Mouse (Mus musculus) liver, adult 2 months (tissue): ENCODE measurements at regions not wholly inside any gene's neighbourhood (a gene's known extent, or its start where the extent isn't known, plus 50 kb on each side); places are given as distances from the start of the nearest gene placed in this dataset.

ENCODE experiments used
- DNase-seq: peaks from one replicate; pipeline ENCODE4 v3.0.0-alpha.2; 2011; ENCODE audit warnings: low read depth, low spot score; ENCODE audit errors: extremely low read depth
- H3K27ac ChIP-seq: fragments of 200-500 bp; replicated peaks from 2 replicates; pipeline ENCODE4 v1.5.1; 2012; ENCODE audit warnings: low read depth, mild to moderate bottlenecking, control low read depth, inconsistent platforms, low read length; ENCODE audit not compliant: insufficient read depth
- H3K27me3 ChIP-seq: fragments of 200-500 bp; 2 replicates; pipeline ENCODE4 v1.6.1; 2012; ENCODE audit warnings: mild to moderate bottlenecking, moderate library complexity, low read length, inconsistent platforms; ENCODE audit not compliant: control insufficient read depth, insufficient read depth
- H3K36me3 ChIP-seq: fragments of 200-500 bp; 2 replicates; pipeline ENCODE4 v1.6.1; 2012; ENCODE audit warnings: low read length, inconsistent platforms; ENCODE audit not compliant: control insufficient read depth, insufficient read depth
- H3K4me1 ChIP-seq: fragments of 200-500 bp; 2 replicates; pipeline ENCODE4 v1.6.1; 2011; ENCODE audit warnings: low read length; ENCODE audit not compliant: control insufficient read depth, insufficient read depth
- H3K4me3 ChIP-seq: fragments of 200-500 bp; 2 replicates; pipeline ENCODE4 v1.5.1; 2011; ENCODE audit warnings: low read depth, mild to moderate bottlenecking, control low read depth, low read length, moderate library complexity; ENCODE audit not compliant: insufficient read depth
- H3K79me2 ChIP-seq: fragments of 200-500 bp; 2 replicates; pipeline ENCODE4 v1.6.1; 2012; ENCODE audit warnings: inconsistent platforms, mild to moderate bottlenecking, low read length, moderate library complexity; ENCODE audit not compliant: control insufficient read depth, insufficient read depth
- H3K9ac ChIP-seq: fragments of 200-500 bp; 2 replicates; pipeline ENCODE4 v1.6.1; 2012; ENCODE audit warnings: low read depth, mild to moderate bottlenecking, control low read depth, inconsistent platforms, low read length
- CTCF ChIP-seq: fragments of 200-500 bp; IDR thresholded peaks from 2 replicates; pipeline ENCODE4 v1.5.1; 2011; ENCODE audit warnings: low read depth, low read length, control low read depth
- POLR2A ChIP-seq: fragments of 200-500 bp; IDR thresholded peaks from 2 replicates; pipeline ENCODE4 v1.6.1; 2011; ENCODE audit warnings: low read length, control low read depth; ENCODE audit not compliant: insufficient read depth; ENCODE audit errors: extremely low read depth
- WGBS: fragments of 180-500 bp; shearing (Covaris S2); methylation state at CpG from one replicate; pipeline ENCODE4 v1.1.7; 2018; 5-methylcytosine and 5-hydroxymethylcytosine counted together

DNA sequence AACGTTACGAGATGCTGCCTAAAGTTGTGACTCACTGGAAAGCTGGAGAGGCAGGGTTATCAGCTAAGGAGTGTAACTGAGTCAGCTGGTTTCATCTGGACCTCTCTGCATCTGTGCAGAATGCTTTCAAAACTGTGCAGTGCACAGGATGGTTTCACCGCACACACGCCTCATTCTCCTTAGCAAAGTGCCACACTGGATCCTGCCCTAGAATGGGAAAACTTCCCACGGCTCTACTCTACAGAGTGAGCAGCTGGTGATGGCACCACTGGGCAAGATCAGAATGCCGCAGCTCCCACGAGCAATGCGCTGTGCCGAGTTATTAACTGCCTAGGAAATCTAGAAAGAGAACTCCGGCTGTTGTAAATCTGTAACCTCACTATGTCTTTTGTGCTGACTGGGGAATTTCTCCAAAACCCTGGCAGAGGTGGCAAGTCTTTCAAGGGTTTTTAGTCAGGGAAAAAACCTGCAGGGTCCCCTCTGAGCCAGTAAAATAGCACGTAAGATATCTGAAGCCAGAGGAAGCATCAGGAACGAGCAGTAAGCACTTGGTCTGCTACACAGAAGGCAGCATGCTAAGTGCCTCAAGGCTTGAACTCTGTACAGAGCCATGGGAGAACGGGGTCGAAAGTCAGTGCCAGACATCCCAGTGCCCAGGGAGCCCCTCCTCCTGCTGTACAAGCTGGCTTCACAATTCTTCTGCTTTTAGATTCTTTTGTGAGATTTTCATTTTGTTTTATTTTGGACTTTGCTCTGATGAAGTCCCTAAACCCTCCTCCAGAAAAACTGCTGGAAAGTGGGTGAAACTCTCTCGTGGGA, 214.4 kb upstream of the Foxq1 start:
- Histone ChIP-seq H3K79me2 (no peaks in the 10 kb centered on the region), H3K27me3 (no peaks in the 10 kb centered on the region), H3K36me3 (no peaks in the 10 kb centered on the region), H3K4me3 (no peak overlapping the region), H3K27ac (no peak overlapping the region), H3K9ac (no peak overlapping the region), H3K4me1 (peaks cover 9% of the 10 kb centered on the region)
- DNase-seq, result no peak
- TF ChIP-seq POLR2A (no peak), CTCF (no peak)
- WGBS, result 87% methylated on average over 15 of the region's 15 CpGs

- no peaks in the 10 kb centered on the region for H3K36me3 ChIP-seq
- DNase-seq, result peak; percentile 81
- H3K27ac ChIP-seq, result no peak overlapping the region
- H3K79me2 ChIP-seq, result no peaks in the 10 kb centered on the region
- TF ChIP-seq POLR2A, result no peak
- TF ChIP-seq CTCF, result no peak
- H3K9ac ChIP-seq, result no peak overlapping the region
- H3K4me1 ChIP-seq, result peaks cover 11% of the 10 kb centered on the region
- H3K4me3 ChIP-seq, result no peak overlapping the region
- H3K27me3 ChIP-seq, result no peaks in the 10 kb centered on the region
- WGBS, result 31% methylated on average over 1 of the region's 1 CpGs
Observed at GRCm38 (mm10) chr13:31346205-31346604, 209.7 kb upstream of the Foxq1 start.

- TF ChIP-seq POLR2A, result no peak
- TF ChIP-seq CTCF, result no peak
- H3K9ac ChIP-seq, result no peak overlapping the region
- H3K27me3 ChIP-seq, result no peaks in the 10 kb centered on the region
- no peaks in the 10 kb centered on the region for H3K79me2 ChIP-seq
- peaks cover 11% of the 10 kb centered on the region for H3K4me1 ChIP-seq
- H3K4me3 ChIP-seq, result no peak overlapping the region
- 15% methylated on average over 2 of the region's 2 CpGs for WGBS
- peak; percentile 80 for DNase-seq
- H3K36me3 ChIP-seq, result no peaks in the 10 kb centered on the region
- H3K27ac ChIP-seq, result no peak overlapping the region
Observed at GRCm38 (mm10) chr13:31347000-31347399, 208.9 kb upstream of the Foxq1 start.

GRCm38 (mm10) chr13:31349671-31350070, 206.3 kb upstream of the Foxq1 start:
- no peak for TF ChIP-seq CTCF
- no peak for TF ChIP-seq POLR2A
- 83% methylated on average over 2 of the region's 2 CpGs for WGBS
- DNase-seq, result no peak

GRCm38 (mm10) chr13:31351481-31351880, 204.5 kb upstream of the Foxq1 start:
- no peak overlapping the region for H3K27ac ChIP-seq
- no peaks in the 10 kb centered on the region for H3K27me3 ChIP-seq
- H3K9ac ChIP-seq, result no peak overlapping the region
- no peaks in the 10 kb centered on the region for H3K36me3 ChIP-seq
- peaks cover 4% of the 10 kb centered on the region for H3K4me1 ChIP-seq
- TF ChIP-seq CTCF, result no peak
- no peak for TF ChIP-seq POLR2A
- no peak overlapping the region for H3K4me3 ChIP-seq
- DNase-seq, result no peak
- no peaks in the 10 kb centered on the region for H3K79me2 ChIP-seq

More at GRCm38 (mm10) chr13:31349671-31350070, 206.3 kb upstream of the Foxq1 start:
- no peak overlapping the region for H3K4me3 ChIP-seq
- H3K9ac ChIP-seq, result no peak overlapping the region
- no peak overlapping the region for H3K27ac ChIP-seq
- H3K4me1 ChIP-seq, result peaks cover 11% of the 10 kb centered on the region
- H3K36me3 ChIP-seq, result no peaks in the 10 kb centered on the region
- no peaks in the 10 kb centered on the region for H3K27me3 ChIP-seq
- H3K79me2 ChIP-seq, result no peaks in the 10 kb centered on the region

- DNase-seq, result peak; percentile 19
- Histone ChIP-seq H3K4me3 (no peak overlapping the region), H3K27me3 (no peaks in the 10 kb centered on the region), H3K79me2 (no peaks in the 10 kb centered on the region), H3K9ac (no peak overlapping the region), H3K36me3 (no peaks in the 10 kb centered on the region), H3K4me1 (no peaks in the 10 kb centered on the region), H3K27ac (no peak overlapping the region)
- no peak for TF ChIP-seq POLR2A
- peak; percentile 50; the same call in 1 of the 2 replicates for TF ChIP-seq CTCF
- WGBS, result 80% methylated on average over 5 of the region's 5 CpGs
Observed at GRCm38 (mm10) chr13:31352825-31353224, 203.1 kb upstream of the Foxq1 start.
